Mouse (Mus musculus) T-helper 17 cell (primary cell): ENCODE results near the gene Grip1.

Experiments used
- in situ Hi-C, 2 experiments: fragments of 300-600 bp; cut with MboI, MseI; formaldehyde crosslinking; loops; 1 replicate in 1 of 2; 2 replicates in 1 of 2; pipeline ENCODE4 v1.15.1; 2025; ENCODE audit warnings: high pct_unique_total_duplicates in 2 of 2

Gene Grip1

GRCm38 (mm10) chr10:120114493-120114892 is 660.9 kb downstream of the Grip1 start:
- in situ Hi-C loops = loop anchor here (5.0 to 25.0 kb wide), 4 partner anchors 88 to 1498 kb away; partner anchors contain the start of genes Cand1 (in 2 of the 2), Irak3 (in 2 of the 2) and Tmbim4 (in 2 of the 2)

GRCm38 (mm10) chr10:120115249-120115648 is 661.6 kb downstream of the Grip1 start:
- in situ Hi-C loops = loop anchor here (5.0 to 25.0 kb wide), 4 partner anchors 857 to 1497 kb away; partner anchors contain the start of gene Cand1 (in 2 of the 2)

GRCm38 (mm10) chr10:120123721-120124120 is 670.1 kb downstream of the Grip1 start:
- in situ Hi-C loops = loop anchor here (10.0 to 25.0 kb wide), 5 partner anchors 239 to 1489 kb away; partner anchors contain the start of gene Cand1 (in 2 of the 2)

- in situ Hi-C loops = loop anchor here (10.0 to 25.0 kb wide), 6 partner anchors 240 to 1487 kb away; partner anchors contain the start of gene Cand1 (in 2 of the 2)
Observed at GRCm38 (mm10) chr10:120124801-120125464, 671.3 kb downstream of the Grip1 start.

- in situ Hi-C loops = loop anchor here (10.0 to 25.0 kb wide), 4 partner anchors 241 to 488 kb away; no protein-coding TSS in a partner anchor
Observed at GRCm38 (mm10) chr10:120125465-120125857, 671.8 kb downstream of the Grip1 start.

- in situ Hi-C loops = loop anchor here (10.0 to 25.0 kb wide), 4 partner anchors 244 to 491 kb away; no protein-coding TSS in a partner anchor
Observed at GRCm38 (mm10) chr10:120128601-120129277, 675.1 kb downstream of the Grip1 start.

GRCm38 (mm10) chr10:120130621-120131020 is 677.0 kb downstream of the Grip1 start:
- in situ Hi-C loops = loop anchor here in 1 of 2 experiments (25.0 kb wide), 1 partner anchor 493 kb away; no protein-coding TSS in a partner anchor

GRCm38 (mm10) chr10:120133697-120134096 is 680.1 kb downstream of the Grip1 start:
- in situ Hi-C loops = loop anchor here in 1 of 2 experiments (25.0 kb wide), 1 partner anchor 496 kb away; no protein-coding TSS in a partner anchor

- in situ Hi-C loops = loop anchor here in 1 of 2 experiments (25.0 kb wide), 1 partner anchor 499 kb away; no protein-coding TSS in a partner anchor
Observed at GRCm38 (mm10) chr10:120136020-120136562, 682.5 kb downstream of the Grip1 start.
